Mouse (Mus musculus) mature B cell (primary cell): ENCODE results near the gene Arhgap44.

Experiments
- in situ Hi-C: fragments of 300-500 bp; cut with MboI; formaldehyde crosslinking; loops from 2 replicates; pipeline ENCODE4 v1.14.3; 2019

The Arhgap44 gene

DNA sequence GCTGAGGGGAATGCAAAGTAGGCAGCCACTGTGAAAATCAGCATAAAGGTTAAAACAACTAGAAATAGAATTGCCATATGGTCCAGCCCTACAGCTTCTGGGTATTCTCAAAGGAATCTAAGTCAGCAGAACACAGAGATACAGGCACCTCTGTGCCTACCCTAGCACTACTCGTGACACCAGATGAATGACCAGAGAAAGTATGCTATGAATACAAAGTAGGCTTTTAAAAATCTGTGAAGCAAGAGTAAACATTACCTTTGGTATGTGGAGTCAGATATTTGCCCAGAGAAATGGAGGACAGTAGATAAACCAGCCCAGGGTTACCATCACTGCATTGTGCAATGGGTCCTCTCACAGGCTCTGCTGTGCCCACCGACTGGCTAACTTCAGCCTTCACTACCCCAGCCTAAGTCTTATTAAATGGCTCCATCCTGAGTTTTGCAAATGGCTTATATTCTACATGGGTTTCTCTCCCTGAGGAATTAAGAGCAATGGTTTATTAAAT is 25.6 kb downstream of the Arhgap44 start:
- in situ Hi-C loops = no loop called here

DNA sequence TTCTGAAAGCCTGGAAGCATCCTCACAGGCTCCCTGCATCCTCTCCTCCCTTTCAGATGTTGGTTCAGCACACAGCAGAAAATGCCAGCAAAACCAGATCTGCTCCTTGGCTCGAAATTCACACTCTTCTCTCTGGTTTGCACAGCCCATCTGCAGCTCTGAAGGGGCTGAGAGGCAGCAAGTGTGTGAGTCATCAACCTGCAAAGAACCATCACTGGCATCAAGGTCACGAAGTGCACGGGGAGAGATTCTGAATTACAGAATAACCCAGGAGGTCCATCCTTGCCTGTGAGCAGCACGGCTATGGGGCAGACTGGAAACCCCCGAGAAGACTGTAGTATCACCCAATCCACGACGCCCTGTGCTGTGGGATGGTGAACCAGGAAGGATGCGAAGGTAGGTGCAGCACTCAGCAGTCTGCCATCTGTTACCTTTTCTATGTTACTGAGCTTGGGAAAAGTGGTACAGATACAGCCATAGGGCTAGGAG is 27.5 kb downstream of the Arhgap44 start:
- in situ Hi-C loops = no loop called here

DNA sequence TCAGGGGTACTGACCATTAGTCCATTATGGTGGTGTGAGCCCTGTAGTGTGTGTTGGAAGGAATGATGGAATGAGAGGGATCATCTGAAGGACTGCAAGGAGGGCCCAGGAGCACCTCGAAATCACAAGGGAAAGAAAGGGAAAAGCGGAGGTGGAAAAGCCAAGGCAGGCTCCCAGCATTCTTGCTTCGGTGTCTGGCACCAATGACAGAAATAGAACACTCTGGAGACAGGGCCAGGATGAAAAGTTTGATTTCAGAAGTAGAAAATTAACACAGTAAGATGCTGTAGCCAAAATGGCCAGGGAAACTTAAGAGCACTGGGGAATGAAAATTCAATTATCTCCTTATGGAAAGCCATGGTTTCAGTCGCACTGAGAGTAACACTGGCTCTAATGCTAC is 29.1 kb downstream of the Arhgap44 start:
- in situ Hi-C loops = no loop called here

DNA sequence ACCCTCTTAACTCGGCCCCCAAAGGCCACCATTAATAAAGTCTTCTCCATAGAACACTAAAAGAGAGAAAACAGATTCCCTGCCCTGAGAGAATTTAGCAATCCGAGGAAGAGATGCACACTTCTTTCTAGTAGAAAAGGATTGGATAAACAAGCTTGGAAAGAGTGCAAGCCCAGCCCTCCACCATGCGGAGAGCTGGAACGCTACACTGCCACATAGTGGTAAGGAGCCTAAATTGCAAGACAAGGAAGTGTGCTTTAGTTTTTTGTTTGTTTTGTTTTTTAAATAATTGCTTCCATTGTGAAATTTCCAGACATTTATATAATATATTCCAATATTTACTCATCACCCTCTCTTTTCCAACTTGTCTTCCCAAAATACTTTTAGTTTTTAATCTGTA is 33.7 kb downstream of the Arhgap44 start:
- in situ Hi-C loops = no loop called here

DNA sequence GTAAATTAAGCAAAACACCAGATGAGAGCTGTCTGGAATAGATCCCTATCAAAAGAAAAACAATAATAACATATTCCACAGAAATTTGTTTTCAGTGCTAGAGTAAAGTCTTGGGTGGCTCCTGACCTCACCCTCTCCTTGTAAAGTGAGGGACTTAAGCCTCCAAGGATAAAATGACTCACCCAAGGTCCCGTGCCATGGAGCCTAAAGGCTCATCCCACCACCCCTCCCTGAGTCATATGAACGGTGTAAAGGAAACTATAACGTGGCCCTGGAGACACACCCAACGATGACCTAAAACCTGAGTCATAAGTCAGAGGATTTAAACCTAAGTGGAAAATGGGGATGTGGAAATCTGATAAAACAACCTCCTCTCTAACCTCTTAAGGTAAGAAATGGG is 34.1 kb downstream of the Arhgap44 start:
- in situ Hi-C loops = no loop called here

DNA sequence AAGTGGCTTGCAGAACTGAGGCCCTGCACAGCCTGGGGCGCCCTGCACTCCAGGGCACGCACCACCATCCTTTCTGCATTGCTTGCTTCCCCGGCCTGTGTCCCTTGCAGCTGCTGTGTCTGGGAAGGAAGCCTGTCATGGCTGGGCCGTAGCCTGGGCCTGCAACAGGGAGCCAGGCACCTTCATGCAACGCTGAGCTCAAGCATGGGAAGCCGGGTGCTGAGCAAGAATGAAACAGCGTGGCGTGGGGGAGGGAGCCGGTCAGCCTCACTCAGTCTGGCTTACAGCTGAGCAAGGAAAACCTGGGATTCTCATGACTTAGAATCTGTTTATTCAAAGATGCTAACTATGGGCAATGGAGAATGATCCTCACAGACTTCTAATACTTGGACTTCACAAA is 36.2 kb downstream of the Arhgap44 start:
- in situ Hi-C loops = no loop called here

DNA sequence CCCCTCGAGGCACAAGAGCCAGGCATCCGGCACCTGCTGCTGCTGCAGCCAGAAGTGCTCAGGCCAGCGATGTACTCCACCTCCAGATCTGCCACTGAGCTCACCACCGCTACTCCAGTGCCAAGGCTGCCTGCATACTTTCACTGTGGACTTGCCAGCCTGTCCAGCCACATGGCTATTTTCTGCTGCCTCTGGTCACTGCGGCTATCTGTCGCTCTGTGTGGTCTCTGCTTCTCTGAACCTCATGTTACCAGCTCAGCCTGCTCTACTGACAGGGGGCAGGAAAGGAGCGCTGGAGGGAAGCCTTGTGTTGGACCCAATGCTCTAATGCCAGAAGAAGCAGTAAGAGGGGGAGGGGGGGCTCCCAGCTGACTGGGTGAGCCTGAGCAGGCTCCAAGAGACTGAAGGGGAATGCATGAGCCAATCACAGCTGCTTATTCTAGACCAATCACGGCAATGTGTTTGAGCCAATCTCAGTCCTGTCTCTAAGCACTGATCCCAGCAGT is 37.8 kb downstream of the Arhgap44 start:
- in situ Hi-C loops = no loop called here

DNA sequence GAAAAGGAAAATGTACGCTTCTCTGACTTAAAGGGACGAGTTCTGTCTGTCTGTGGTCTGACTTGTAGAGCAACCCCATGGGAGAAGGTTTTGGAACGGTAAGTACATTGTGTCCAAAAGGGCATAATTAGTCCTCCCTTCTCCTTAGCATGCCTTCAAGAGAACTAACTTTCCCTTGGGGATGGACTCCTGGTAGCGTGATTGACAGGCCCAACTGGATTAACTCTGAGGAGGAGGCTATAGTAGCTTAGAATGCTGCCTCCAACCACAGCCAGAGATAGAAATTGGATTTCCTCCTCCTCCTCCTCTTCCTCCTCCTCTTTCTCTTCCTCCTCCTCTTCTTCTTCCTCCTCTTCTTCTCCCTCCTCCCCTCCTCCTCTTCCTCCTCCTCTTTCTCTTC is 42.5 kb downstream of the Arhgap44 start:
- in situ Hi-C loops = no loop called here

DNA sequence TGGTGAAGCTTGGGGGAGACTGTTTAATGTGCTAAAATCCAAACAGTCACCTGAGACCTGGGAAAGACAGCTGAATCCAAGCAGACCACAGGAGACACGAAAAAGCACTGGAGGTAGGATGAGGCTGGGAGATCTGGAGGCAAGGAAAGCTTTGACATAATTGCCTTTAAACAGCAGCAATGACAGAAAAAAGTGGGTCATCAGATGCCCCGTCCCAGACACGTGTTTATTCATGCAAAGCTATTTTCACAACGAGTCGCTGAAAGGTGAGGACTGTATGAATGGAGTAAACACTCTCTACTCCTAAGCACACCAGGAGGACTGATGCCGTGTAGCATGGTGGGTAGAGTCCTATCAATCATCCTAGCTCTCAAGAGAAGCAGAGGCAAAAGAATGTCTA is 47.0 kb downstream of the Arhgap44 start:
- in situ Hi-C loops = no loop called here

DNA sequence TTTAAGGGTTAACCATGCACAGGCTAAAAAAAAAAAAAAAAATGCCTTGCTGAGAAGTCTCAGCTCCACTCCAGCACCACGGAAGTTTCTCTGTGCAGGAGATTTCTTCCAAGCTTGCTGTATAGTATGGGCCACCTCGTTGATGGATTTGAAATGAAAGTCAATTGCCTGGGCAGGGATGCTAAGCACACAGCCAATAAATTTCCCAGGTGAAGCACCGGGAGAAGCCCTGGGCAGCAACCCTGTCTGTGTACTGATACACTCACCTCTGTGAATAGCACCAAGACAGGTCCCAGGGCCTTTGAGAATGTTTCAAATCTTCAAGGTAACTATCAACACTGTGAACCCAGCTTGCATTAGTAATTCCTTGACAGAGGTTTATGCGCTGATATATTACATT is 50.7 kb downstream of the Arhgap44 start:
- in situ Hi-C loops = no loop called here

DNA sequence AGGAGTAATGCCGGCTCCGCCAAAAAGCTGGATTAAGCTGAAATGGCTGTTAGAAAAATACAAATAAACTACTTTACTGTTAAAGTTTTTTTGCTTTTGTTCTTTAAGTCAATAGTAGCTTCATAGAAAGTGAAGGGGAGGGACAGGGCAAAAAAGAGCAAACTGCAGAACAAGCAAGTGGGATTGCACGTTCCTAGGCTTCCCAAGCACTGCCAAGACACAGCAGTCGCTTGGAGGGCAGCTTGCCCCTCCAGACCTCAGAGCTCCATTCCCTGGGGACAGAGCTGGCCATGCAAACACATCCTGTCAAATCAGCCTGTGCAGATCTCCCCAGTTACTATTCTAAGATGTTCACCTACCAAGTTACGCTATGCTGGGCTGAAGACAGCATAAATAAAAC is 51.1 kb downstream of the Arhgap44 start:
- in situ Hi-C loops = no loop called here

DNA sequence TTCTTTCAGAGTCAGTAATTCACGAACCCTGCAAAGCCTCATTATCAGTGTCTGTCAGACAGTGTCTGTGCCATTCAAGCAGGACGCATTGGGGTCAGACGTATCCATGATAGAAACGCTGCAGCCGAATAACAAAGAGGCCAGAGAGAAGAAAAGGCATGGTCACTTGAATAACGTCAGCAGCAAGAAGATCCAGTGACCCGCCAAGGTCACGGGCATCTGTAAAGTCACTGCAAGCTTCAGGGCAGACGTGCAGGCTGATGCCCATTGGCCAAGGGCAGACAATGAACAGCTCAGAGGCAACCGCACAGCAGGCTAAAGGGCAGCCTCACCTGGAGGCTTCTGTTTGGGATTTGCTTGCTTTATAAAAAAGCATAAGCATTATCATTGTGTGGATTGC is 52.7 kb downstream of the Arhgap44 start:
- in situ Hi-C loops = no loop called here

DNA sequence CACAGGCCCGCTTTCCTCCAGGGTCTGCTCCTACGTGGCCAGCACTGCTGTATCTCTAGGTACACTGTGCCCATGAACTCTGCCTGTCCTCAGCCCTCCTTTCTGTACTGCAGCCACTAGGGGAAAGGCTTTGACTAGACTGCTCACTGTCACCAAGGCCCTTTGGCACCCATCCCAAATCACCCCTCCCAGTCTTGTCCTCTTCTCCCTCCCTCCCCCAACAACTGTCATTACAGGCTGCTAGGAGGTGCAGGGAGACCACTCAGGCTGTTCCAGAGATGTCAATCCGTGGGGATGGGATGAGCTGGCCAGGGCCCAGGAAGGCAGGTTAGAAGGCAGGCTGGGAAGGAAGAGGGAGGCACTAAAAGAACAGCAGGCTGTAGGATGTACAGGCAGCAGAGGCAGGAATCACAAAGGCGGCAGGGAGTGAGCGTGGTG is 55.0 kb downstream of the Arhgap44 start:
- in situ Hi-C loops = no loop called here

DNA sequence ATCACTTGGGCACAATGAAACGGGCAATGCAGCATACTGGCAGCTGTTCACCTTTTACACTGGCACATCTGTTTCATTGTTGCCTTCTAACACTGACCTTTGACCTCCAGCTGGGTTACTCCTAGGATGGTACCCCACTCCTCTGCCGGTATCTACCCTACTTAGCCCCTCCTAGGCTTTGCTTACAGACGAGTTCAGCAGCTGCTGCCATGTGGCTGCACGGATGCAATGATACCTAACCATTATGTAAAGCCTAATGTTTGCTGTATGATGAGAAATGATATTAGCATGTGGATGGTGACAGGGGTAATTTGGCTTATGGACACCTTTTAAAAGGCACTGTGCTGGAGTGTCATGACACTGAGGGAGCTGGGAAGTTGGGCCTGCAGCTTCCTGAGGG is 55.6 kb downstream of the Arhgap44 start:
- in situ Hi-C loops = no loop called here

DNA sequence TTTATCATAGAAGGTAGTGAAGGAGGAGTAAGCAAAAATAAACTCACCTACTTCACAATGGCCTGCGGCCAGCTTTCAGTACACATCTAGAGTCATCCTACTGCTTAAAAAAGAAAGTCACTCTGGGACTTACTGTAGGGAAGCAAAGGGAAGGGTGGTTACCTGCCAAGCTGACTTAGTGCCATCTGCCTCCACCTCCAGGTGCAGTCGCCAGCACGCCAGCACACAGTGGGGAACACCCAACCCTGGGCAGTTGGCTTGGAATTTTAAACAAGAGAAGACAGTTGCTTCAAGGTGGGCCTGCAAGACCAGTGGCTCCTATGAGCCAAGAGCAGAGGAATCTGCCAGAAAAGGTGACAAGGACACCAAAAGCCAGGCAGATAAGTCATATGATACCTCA is 58.7 kb downstream of the Arhgap44 start:
- in situ Hi-C loops = no loop called here

DNA sequence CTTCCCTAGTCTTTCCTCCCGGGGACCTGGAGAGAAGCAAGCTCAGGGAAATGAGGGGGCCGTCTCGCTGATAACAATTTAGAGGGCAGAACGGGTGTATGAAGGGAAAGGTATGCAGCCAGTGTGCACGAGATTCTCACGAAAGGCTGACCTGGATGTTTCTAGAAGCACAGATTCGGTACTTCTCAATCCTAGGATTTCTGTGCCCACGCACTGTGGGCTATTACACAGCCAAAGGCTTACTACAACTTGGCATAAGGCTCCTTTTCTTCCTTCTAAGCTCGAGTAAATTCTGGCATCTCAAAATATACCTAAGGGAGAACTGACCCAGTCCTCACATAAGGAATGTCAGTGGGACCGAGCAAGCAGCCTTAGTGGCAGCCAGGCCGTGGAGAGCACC is 61.6 kb downstream of the Arhgap44 start:
- in situ Hi-C loops = no loop called here

DNA sequence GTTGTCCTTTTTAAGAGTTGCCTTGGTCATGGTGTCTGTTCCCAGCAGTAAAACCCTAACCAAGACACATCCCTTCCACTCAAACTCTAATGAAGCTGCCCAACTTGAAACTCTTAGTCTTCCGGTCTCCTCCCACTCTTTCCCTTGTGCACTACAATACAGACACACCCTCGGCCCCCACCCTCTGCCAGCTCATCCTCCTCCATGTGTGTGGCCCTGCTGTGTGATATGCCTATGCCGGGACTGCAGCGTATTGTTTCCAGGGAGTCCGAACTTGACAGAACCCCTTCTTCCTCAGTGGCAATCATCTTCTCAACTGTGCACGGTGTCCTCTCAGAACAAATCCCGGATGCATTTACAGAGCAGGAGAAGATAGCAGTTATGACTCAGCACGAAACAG is 62.7 kb downstream of the Arhgap44 start:
- in situ Hi-C loops = no loop called here

DNA sequence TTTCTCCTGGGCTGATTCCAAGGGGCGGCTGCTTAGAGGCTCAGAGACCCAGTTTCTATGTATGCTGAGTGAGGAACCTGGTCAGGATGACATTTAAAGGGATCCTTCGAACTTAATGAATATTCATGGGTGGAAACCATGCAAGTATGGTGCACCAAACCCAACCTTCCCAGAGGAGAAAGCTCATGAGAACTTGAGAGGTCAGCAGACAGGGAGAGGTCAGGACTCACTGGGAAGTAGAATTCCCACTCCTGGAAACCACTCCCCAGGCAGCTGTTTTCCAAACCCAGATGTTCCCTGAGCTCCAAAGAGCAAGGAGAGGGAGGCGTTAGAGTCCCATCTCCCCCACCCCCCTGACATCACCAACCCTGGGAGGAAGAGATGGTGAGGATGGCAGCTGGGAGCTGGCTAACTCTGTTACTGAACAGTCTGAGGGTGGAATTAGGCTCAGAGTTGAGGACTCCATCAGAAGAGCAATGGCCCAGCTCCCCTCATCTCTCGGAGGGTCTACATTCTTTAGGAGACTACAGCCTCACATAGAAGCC is 65.2 kb downstream of the Arhgap44 start:
- in situ Hi-C loops = no loop called here

DNA sequence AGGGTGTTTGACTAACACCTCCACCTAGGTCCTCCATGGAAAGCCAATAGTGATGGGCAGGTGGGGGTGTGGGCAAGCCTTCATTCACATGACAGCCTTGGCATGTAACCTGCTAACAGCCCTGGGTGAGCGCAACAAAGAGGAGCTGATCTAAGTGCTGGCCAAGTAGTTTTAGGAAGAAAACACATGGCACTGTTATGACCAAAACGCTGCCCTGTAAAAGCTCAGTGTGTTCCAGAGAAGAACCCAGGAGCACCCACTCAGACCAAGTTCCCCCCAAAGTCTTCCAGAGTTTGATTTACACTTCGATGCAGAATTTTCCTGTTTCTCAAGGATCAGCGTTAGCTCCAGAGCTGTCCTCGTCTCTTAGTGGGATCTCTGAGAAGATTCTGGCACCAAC is 65.9 kb downstream of the Arhgap44 start:
- in situ Hi-C loops = no loop called here

DNA sequence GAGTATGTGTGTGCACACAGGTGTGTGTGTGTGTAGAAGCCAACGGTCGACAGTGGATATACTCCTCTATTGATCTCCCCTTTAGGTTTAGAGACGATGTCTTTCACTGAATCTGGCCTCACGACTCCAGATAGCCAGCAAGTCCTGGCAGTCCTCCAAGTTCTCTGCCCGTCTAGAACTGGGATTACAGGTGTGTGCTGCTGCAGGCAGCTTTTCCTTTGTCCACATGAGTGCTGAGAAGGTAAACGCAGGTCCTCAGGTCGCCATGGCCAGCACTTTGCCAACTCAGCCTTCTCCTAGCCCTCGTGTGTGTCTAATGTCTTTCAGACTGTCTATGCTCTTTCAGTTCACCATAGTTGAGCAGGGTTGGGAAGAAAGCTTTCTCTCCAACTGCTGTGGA is 69.9 kb downstream of the Arhgap44 start:
- in situ Hi-C loops = no loop called here

DNA sequence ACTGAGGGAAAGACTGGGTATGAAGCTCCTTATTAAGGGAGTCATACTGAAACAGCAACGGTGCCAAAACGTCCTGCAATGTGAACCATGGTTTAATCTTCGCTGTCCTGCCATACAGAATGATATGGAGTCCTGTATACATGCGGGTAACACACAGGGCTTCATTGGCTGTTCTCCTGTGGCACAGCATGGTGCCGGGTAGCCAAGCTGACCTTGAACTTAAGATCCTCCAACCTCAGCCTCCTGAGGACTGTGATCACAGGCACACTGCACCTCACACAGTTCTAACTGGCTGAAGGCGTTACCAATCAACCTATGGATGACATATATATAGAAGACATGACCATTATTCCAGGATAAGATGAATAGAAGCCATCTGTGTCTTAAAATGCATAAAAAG is 72.4 kb downstream of the Arhgap44 start:
- in situ Hi-C loops = no loop called here

DNA sequence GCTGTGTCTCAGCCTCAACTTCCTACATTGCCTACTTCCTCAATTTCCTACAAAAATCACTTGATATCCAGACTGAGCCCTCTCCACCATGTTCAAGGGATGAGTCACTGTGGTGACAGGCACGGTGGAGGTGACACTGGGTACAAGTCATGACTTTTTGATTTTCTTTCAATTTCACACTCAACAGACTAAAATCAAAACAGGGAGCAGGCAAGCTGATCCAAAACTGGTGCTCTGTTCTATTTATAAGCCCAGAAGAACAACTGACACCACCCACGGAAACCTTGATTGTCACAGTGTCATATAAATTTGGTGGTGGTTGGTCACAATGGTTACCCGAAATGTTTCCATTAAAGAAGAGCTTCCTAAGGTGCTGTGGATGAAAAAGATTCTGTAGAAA is 72.8 kb downstream of the Arhgap44 start:
- in situ Hi-C loops = no loop called here

DNA sequence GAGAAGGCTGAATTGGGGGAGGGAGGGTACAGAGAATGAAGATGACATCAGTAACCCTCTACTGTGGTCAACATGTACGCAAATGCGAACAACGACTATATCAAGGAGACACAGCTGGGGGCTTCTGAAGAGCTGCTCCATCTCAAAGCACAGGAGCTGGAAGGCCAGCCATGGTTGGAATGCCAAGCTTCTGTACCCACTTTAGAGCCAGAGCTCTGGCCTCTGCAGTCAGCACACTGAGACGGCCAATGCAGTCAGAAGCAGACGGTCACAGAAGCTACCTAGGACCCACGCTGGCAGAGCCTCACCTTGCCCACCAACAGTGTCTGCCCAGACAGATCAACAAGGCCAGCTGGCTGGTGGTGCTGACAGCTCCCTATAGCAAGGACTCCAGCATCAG is 73.5 kb downstream of the Arhgap44 start:
- in situ Hi-C loops = no loop called here
